ENCODE assay signal across 31 mouse cellular contexts in genomic region chr13:35821821-35822454, GRCm38 (mm10).
DNase-seq lines count a peak whose midpoint lies in the region; ATAC-seq lines count a peak whose summit lies in the region.
"Had no signal": no experiment of that assay in that cellular context is flagged by ENCODE, and none has a peak within 500 bp of the region (broad histone marks: within the 10 kb centered on the region; RNA-seq: fewer than 3 reads in every experiment).

No protein-coding gene starts in this region.

- DNase-seq in forebrain, embryonic 11.5 days (ENCODE audit: low spot score): peak; percentile 32
- no peak for DNase-seq in forebrain, embryonic 10.5 days (ENCODE audit: extremely low spot score, low spot score)
- DNase-seq in 416B (ENCODE audit: low read depth): peak; percentile 73
- DNase-seq in MEL-GATA-1-ER (ENCODE audit: extremely low read depth, low read depth): peak; percentile 44
- DNase-seq in heart, postnatal 14 days: no peak
- no peak for DNase-seq in kidney, postnatal 4 days
- DNase-seq in heart, adult 18-20 months: no peak
- DNase-seq: adrenal gland, adult 8-10 months; cerebellum, adult 8-10 months; cerebellum, postnatal 25 days; embryo, embryonic 11 days; gastrocnemius, postnatal 10 days; heart, postnatal 4 days; kidney, adult 9 months; kidney, postnatal 25 days; layer of hippocampus, postnatal 36 days; left cerebral cortex, postnatal 4 days; liver; lung, embryonic 14.5 days; lung, postnatal 14 days; retina, postnatal 1 day; right cerebral cortex, postnatal 25 days; spleen, adult 18-20 months had no signal

- no peak overlapping the region for H3K9ac ChIP-seq in forebrain, embryonic 11.5 days (ENCODE audit: low read length)
- H3K9ac ChIP-seq: embryonic facial prominence, embryonic 12.5 days; hindbrain, embryonic 14.5 days; liver, embryonic 15.5 days; lung, embryonic 14.5 days; midbrain, embryonic 12.5 days had no signal

- H3K4me2 ChIP-seq in forebrain, embryonic 11.5 days (ENCODE audit: low read depth, low read length, severe bottlenecking): no peak overlapping the region
- H3K4me2 ChIP-seq: embryonic facial prominence, embryonic 12.5 days; hindbrain, embryonic 14.5 days; liver, embryonic 15.5 days; lung, embryonic 14.5 days; midbrain, embryonic 12.5 days had no signal

- no peaks in the 10 kb centered on the region; the same call in 1 of the 2 replicates for H3K36me3 ChIP-seq in forebrain, embryonic 11.5 days (ENCODE audit: control insufficient read depth, insufficient read depth, low read length)
- peaks cover 70% of the 10 kb centered on the region for H3K36me3 ChIP-seq in forebrain, embryonic 10.5 days (replicated peaks)

- H3K4me3 ChIP-seq in forebrain, embryonic 11.5 days (ENCODE audit: low read depth, low read length): no peak overlapping the region
- no peak overlapping the region for H3K4me3 ChIP-seq in forebrain, embryonic 10.5 days
- H3K4me3 ChIP-seq: embryonic facial prominence, embryonic 12.5 days; heart, embryonic 10.5 days; liver, embryonic 15.5 days; midbrain, embryonic 12.5 days had no signal

- H3K27me3 ChIP-seq in forebrain, embryonic 11.5 days (ENCODE audit: control insufficient read depth, insufficient read depth, low read length): no peaks in the 10 kb centered on the region
- H3K27me3 ChIP-seq in forebrain, embryonic 10.5 days (ENCODE audit: poor library complexity, severe bottlenecking): no peaks in the 10 kb centered on the region
- H3K27me3 ChIP-seq: embryonic facial prominence, embryonic 12.5 days; liver, embryonic 15.5 days; midbrain, embryonic 12.5 days had no signal

- ATAC-seq in forebrain, embryonic 11.5 days (replicated peaks; ENCODE audit: low FRiP score): no peak
- peak; percentile 51 for ATAC-seq in megakaryocyte, adult 5-6 weeks (ENCODE audit: poor library complexity, severe bottlenecking)
- ATAC-seq: CD4-positive, CD25-positive, alpha-beta regulatory T cell, adult 4 months; intestine, postnatal 0 days had no signal

- H3K9me3 ChIP-seq in forebrain, embryonic 11.5 days (ENCODE audit: control insufficient read depth, low read length): no peaks in the 10 kb centered on the region
- no peaks in the 10 kb centered on the region for H3K9me3 ChIP-seq in forebrain, embryonic 10.5 days
- H3K9me3 ChIP-seq: embryonic facial prominence, embryonic 12.5 days; heart, embryonic 10.5 days; liver, embryonic 15.5 days; midbrain, embryonic 12.5 days had no signal

- H3K27ac ChIP-seq in forebrain, embryonic 11.5 days (ENCODE audit: low read depth, low read length): no peak overlapping the region
- H3K27ac ChIP-seq in forebrain, embryonic 10.5 days: no peak overlapping the region
- H3K27ac ChIP-seq: embryonic facial prominence, embryonic 12.5 days; heart, embryonic 10.5 days; hindbrain, embryonic 14.5 days; liver, embryonic 15.5 days; midbrain, embryonic 12.5 days had no signal

- H3K4me1 ChIP-seq in forebrain, embryonic 11.5 days (replicated peaks; ENCODE audit: control insufficient read depth, insufficient read depth, low read length): no peaks in the 10 kb centered on the region
- H3K4me1 ChIP-seq in forebrain, embryonic 10.5 days: no peaks in the 10 kb centered on the region
- H3K4me1 ChIP-seq: embryonic facial prominence, embryonic 12.5 days; midbrain, embryonic 12.5 days had no signal

- WGBS in forebrain, embryonic 11.5 days: 83% methylated on average over 10 of the region's 10 CpGs
- WGBS in forebrain, embryonic 10.5 days: 86% methylated on average over 10 of the region's 10 CpGs

- intact Hi-C loops in heart, postnatal 14 days (cut with DNase I): no loop called here

Comparison
In these comparisons a context has a peak if more than half of its experiments do, and no peak if none do; other contexts are left out.
1. DNase-seq: peak in forebrain, embryonic 11.5 days (single experiment), 416B (single experiment) and MEL-GATA-1-ER (single experiment); none in forebrain, embryonic 10.5 days (single experiment), heart, postnatal 14 days (0 of 2), kidney, postnatal 4 days (0 of 2) and heart, adult 18-20 months (0 of 2).